22 mouse cellular contexts compared by ENCODE assay signal in genomic region chr8:111248136-111248535, GRCm38 (mm10). TPM values are rescaled to one million over a fixed set of nuclear protein-coding genes. Genes with fewer than 3 reads are reported as not detected.
DNase-seq lines count a peak whose midpoint lies in the region; ATAC-seq lines count a peak whose summit lies in the region.
"Had no signal": no experiment of that assay in that cellular context is flagged by ENCODE, and none has a peak within 500 bp of the region (broad histone marks: within the 10 kb centered on the region; RNA-seq: fewer than 3 reads in every experiment).

No protein-coding gene starts in this region.

- peak; percentile 58 for DNase-seq in A20 (ENCODE audit: low read depth, low spot score)
- DNase-seq in c-Kit-positive CD71-positive TER-119-positive erythroid progenitor cells, embryonic 14.5 days (ENCODE audit: low spot score), result no peak
- DNase-seq: adrenal gland, adult 2 months; adrenal gland, postnatal 10 days; adrenal gland, postnatal 25 days; cerebellum, adult 11 months; cerebellum, adult 18-20 months; cerebellum, adult 8-10 months; cerebellum, adult 9-11 months; cerebellum, postnatal 14 days; cerebellum, postnatal 36 days; embryo, embryonic 11 days had no signal

- no peaks in the 10 kb centered on the region for H3K9me3 ChIP-seq in kidney, embryonic 16.5 days (ENCODE audit: low read length)
- no peaks in the 10 kb centered on the region for H3K9me3 ChIP-seq in kidney, embryonic 15.5 days (replicated peaks)
- H3K9me3 ChIP-seq: embryonic facial prominence, embryonic 13.5 days; embryonic facial prominence, embryonic 15.5 days; forebrain, embryonic 10.5 days; forebrain, embryonic 12.5 days had no signal

- ATAC-seq in kidney, embryonic 16.5 days (ENCODE audit: low FRiP score, low TSS enrichment), result no peak
- no peak for ATAC-seq in kidney, embryonic 15.5 days (replicated peaks; ENCODE audit: low FRiP score)
- ATAC-seq: forebrain, embryonic 14.5 days; forebrain, embryonic 16.5 days had no signal

- peaks cover 4% of the 10 kb centered on the region; the same call in 1 of the 2 replicates for H3K4me1 ChIP-seq in kidney, embryonic 16.5 days (ENCODE audit: insufficient read depth, low read length)
- H3K4me1 ChIP-seq in kidney, embryonic 15.5 days, result peaks cover 11% of the 10 kb centered on the region; the same call in 1 of the 2 replicates
- H3K4me1 ChIP-seq: embryonic facial prominence, embryonic 13.5 days; embryonic facial prominence, embryonic 15.5 days; forebrain, embryonic 10.5 days; forebrain, embryonic 12.5 days had no signal

- no peaks in the 10 kb centered on the region for H3K36me3 ChIP-seq in kidney, embryonic 16.5 days (ENCODE audit: insufficient read depth, low read length)
- no peaks in the 10 kb centered on the region for H3K36me3 ChIP-seq in kidney, embryonic 15.5 days
- H3K36me3 ChIP-seq in macrophage (ENCODE audit: inconsistent target), result no peaks in the 10 kb centered on the region
- H3K36me3 ChIP-seq: embryonic facial prominence, embryonic 13.5 days; embryonic facial prominence, embryonic 15.5 days; forebrain, embryonic 12.5 days had no signal

- H3K4me2 ChIP-seq in kidney, embryonic 16.5 days (replicated peaks; ENCODE audit: low read depth, low read length), result no peak overlapping the region
- H3K4me2 ChIP-seq in kidney, embryonic 15.5 days, result no peak overlapping the region
- H3K4me2 ChIP-seq: embryonic facial prominence, embryonic 13.5 days; embryonic facial prominence, embryonic 15.5 days; forebrain, embryonic 12.5 days had no signal

- H3K9ac ChIP-seq in kidney, embryonic 16.5 days (replicated peaks; ENCODE audit: low read length), result no peak overlapping the region
- no peak overlapping the region for H3K9ac ChIP-seq in kidney, embryonic 15.5 days
- H3K9ac ChIP-seq: embryonic facial prominence, embryonic 13.5 days; embryonic facial prominence, embryonic 15.5 days; forebrain, embryonic 12.5 days had no signal

- H3K4me3 ChIP-seq in kidney, embryonic 16.5 days (ENCODE audit: low read length), result no peak overlapping the region
- H3K4me3 ChIP-seq in kidney, embryonic 15.5 days (replicated peaks), result no peak overlapping the region
- H3K4me3 ChIP-seq in macrophage (ENCODE audit: inconsistent target), result no peak overlapping the region
- H3K4me3 ChIP-seq: embryonic facial prominence, embryonic 13.5 days; embryonic facial prominence, embryonic 15.5 days; erythroblast, embryonic 14.5 days; forebrain, embryonic 10.5 days; forebrain, embryonic 12.5 days had no signal

- peaks cover 98% of the 10 kb centered on the region for H3K79me2 ChIP-seq in macrophage (ENCODE audit: inconsistent target)

- H3K27me3 ChIP-seq in kidney, embryonic 16.5 days (ENCODE audit: insufficient read depth, low read length), result no peaks in the 10 kb centered on the region
- no peaks in the 10 kb centered on the region for H3K27me3 ChIP-seq in kidney, embryonic 15.5 days
- H3K27me3 ChIP-seq: embryonic facial prominence, embryonic 13.5 days; embryonic facial prominence, embryonic 15.5 days; forebrain, embryonic 12.5 days had no signal

- H3K27ac ChIP-seq in kidney, embryonic 16.5 days (ENCODE audit: low read length), result 0 out of 2 replicates have a peak overlapping the region, but pooled peaks have one; percentile 38
- no peak overlapping the region for H3K27ac ChIP-seq in kidney, embryonic 15.5 days
- peak overlapping the region; percentile 68 for H3K27ac ChIP-seq in macrophage
- H3K27ac ChIP-seq: embryonic facial prominence, embryonic 13.5 days; embryonic facial prominence, embryonic 15.5 days; forebrain, embryonic 10.5 days; forebrain, embryonic 12.5 days had no signal

RNA-seq across cellular contexts. Expression of gene Glg1, which starts 10.9 kb away (rescaled TPM):
- 79.5 and 88.4 TPM in 2 replicates for polyA plus RNA-seq in kidney, embryonic 16.5 days (2015; fragmentation: Nextera tagmentation; extraction: Ambion mirVana)
- polyA plus RNA-seq in kidney, embryonic 15.5 days (2015; fragmentation: Nextera tagmentation; extraction: Ambion mirVana), result 76.0 and 78.0 TPM in 2 replicates
- total RNA-seq in macrophage (2018; cell fraction: chromatin; rRNA removed), result 10 to 100 TPM; 13.1 to 73.9 (median 45.0) TPM
- total RNA-seq in macrophage (2018; cell fraction: cytosol; rRNA removed), result 100 to 1,000 TPM in 1 of 26 experiments, 10 to 100 TPM in 25; 24.1 to 108 (median 58.6) TPM
- total RNA-seq in macrophage (2018; cell fraction: nucleus; rRNA removed), result 100 to 1,000 TPM in 14 of 26 experiments, 10 to 100 TPM in 12; 53.3 to 221 (median 101) TPM
- polyA plus RNA-seq in macrophage (2018), result 64.0 to 109 TPM (median 66.5 TPM) in 3 replicates

RNA-seq across cellular contexts. Expression of gene Rfwd3, which starts 51.9 kb away (rescaled TPM):
- 71.9 and 74.9 TPM in 2 replicates for polyA plus RNA-seq in kidney, embryonic 16.5 days (2015; fragmentation: Nextera tagmentation; extraction: Ambion mirVana)
- 69.1 and 72.4 TPM in 2 replicates for polyA plus RNA-seq in kidney, embryonic 15.5 days (2015; fragmentation: Nextera tagmentation; extraction: Ambion mirVana)
- 10 to 100 TPM in 24 of 26 experiments, 1 to 10 TPM in 2; 8.4 to 40.6 (median 25.6) TPM for total RNA-seq in macrophage (2018; cell fraction: chromatin; rRNA removed)
- 10 to 100 TPM; 15.0 to 29.6 (median 24.5) TPM for total RNA-seq in macrophage (2018; cell fraction: cytosol; rRNA removed)
- total RNA-seq in macrophage (2018; cell fraction: nucleus; rRNA removed), result 10 to 100 TPM; 10.8 to 50.8 (median 24.4) TPM
- polyA plus RNA-seq in macrophage (2018), result 18.6 to 30.0 TPM (median 23.4 TPM) in 3 replicates
